Mouse (Mus musculus) cortical plate, adult 2 months (tissue): ENCODE data around the gene Mrpl2. TPM values are rescaled to one million over a fixed set of nuclear protein-coding genes. Genes with fewer than 3 reads are reported as not detected.

Source experiments
- H3K27ac ChIP-seq: fragments of 200-500 bp; 2 replicates; pipeline ENCODE4 v1.5.1; 2012; ENCODE audit warnings: low read length, control low read depth, inconsistent platforms; ENCODE audit not compliant: insufficient read depth
- H3K4me1 ChIP-seq: fragments of 200-500 bp; 2 replicates; pipeline ENCODE4 v1.6.1; 2011; ENCODE audit warnings: low read length; ENCODE audit not compliant: control insufficient read depth, insufficient read depth
- H3K4me3 ChIP-seq: fragments of 200-500 bp; 2 replicates; pipeline ENCODE4 v1.5.1; 2011; ENCODE audit warnings: mild to moderate bottlenecking, low read length, control low read depth; ENCODE audit not compliant: insufficient read depth
- CTCF ChIP-seq: fragments of 200-500 bp; IDR thresholded peaks from 2 replicates; pipeline ENCODE4 v1.5.1; 2011; ENCODE audit warnings: mild to moderate bottlenecking, control low read depth, low read length; ENCODE audit not compliant: insufficient read depth; ENCODE audit errors: extremely low read depth
- POLR2A ChIP-seq: fragments of 200-500 bp; IDR thresholded peaks from 2 replicates; pipeline ENCODE4 v1.6.1; 2011; ENCODE audit warnings: mild to moderate bottlenecking, low read length, control low read depth; ENCODE audit not compliant: insufficient read depth; ENCODE audit errors: extremely low read depth
- polyA plus RNA-seq: library from polyadenylated mRNA; depleted of rRNA; stranded (reverse); fragments of >200 nt; gene quantifications from 2 replicates; pipeline ENCODE4 v1.2.3, GENCODE M21; 2012

Mrpl2 gene
- polyA plus RNA-seq, 1 experiment: 46.2 TPM

GRCm38 (mm10) chr17:46611316-46611715 is 34.7 kb upstream of the Mrpl2 start:
- H3K27ac ChIP-seq: no peak overlapping the region
- no peak for TF ChIP-seq POLR2A
- no peak for TF ChIP-seq CTCF
- H3K4me1 ChIP-seq: no peaks in the 10 kb centered on the region
- no peak overlapping the region for H3K4me3 ChIP-seq

GRCm38 (mm10) chr17:46612189-46612588 is 33.8 kb upstream of the Mrpl2 start:
- Histone ChIP-seq H3K4me1 (no peaks in the 10 kb centered on the region), H3K27ac (no peak overlapping the region), H3K4me3 (no peak overlapping the region)
- no peak for TF ChIP-seq POLR2A
- TF ChIP-seq CTCF: no peak

GRCm38 (mm10) chr17:46612820-46613219 is 33.2 kb upstream of the Mrpl2 start:
- Histone ChIP-seq H3K4me3 (no peak overlapping the region), H3K4me1 (no peaks in the 10 kb centered on the region), H3K27ac (no peak overlapping the region)
- TF ChIP-seq CTCF (no peak), POLR2A (no peak)

- no peak for TF ChIP-seq CTCF
- TF ChIP-seq POLR2A: no peak
- Histone ChIP-seq H3K27ac (no peak overlapping the region), H3K4me1 (no peaks in the 10 kb centered on the region), H3K4me3 (no peak overlapping the region)
Measured at GRCm38 (mm10) chr17:46613229-46613628, 32.8 kb upstream of the Mrpl2 start.

GRCm38 (mm10) chr17:46617799-46618198 is 28.2 kb upstream of the Mrpl2 start:
- peaks cover 2% of the 10 kb centered on the region for H3K4me1 ChIP-seq
- no peak for TF ChIP-seq POLR2A
- TF ChIP-seq CTCF: no peak

GRCm38 (mm10) chr17:46618394-46618768 is 27.6 kb upstream of the Mrpl2 start:
- peaks cover 2% of the 10 kb centered on the region for H3K4me1 ChIP-seq
- H3K27ac ChIP-seq: no peak overlapping the region; the same call in 1 of the 2 replicates
- no peak for TF ChIP-seq CTCF
- H3K4me3 ChIP-seq: no peak overlapping the region

More at GRCm38 (mm10) chr17:46617799-46618198, 28.2 kb upstream of the Mrpl2 start:
- Histone ChIP-seq H3K27ac (no peak overlapping the region), H3K4me3 (no peak overlapping the region)

GRCm38 (mm10) chr17:46618769-46619682 is 27.0 kb upstream of the Mrpl2 start:
- TF ChIP-seq CTCF (no peak), POLR2A (no peak)
- no peak overlapping the region for H3K4me3 ChIP-seq
- H3K27ac ChIP-seq: no peak overlapping the region; the same call in none of the 2 replicates
- H3K4me1 ChIP-seq: peaks cover 3% of the 10 kb centered on the region

- TF ChIP-seq POLR2A: no peak
- TF ChIP-seq CTCF: no peak
- H3K4me3 ChIP-seq: no peak overlapping the region
- no peak overlapping the region; the same call in 1 of the 2 replicates for H3K27ac ChIP-seq
- peaks cover 4% of the 10 kb centered on the region for H3K4me1 ChIP-seq
Measured at GRCm38 (mm10) chr17:46619683-46620357, 26.2 kb upstream of the Mrpl2 start.

- H3K4me1 ChIP-seq: peaks cover 4% of the 10 kb centered on the region
- 0 out of 2 replicates have a peak overlapping the region, but pooled peaks have one; percentile 17 for H3K27ac ChIP-seq
- no peak for TF ChIP-seq CTCF
- peak; percentile 39; the same call in 1 of the 2 replicates for TF ChIP-seq POLR2A
- no peak overlapping the region; the same call in 1 of the 2 replicates for H3K4me3 ChIP-seq
Measured at GRCm38 (mm10) chr17:46621324-46621723, 24.7 kb upstream of the Mrpl2 start.
